Mouse (Mus musculus): ENCODE measurements around the gene Pyy. TPM values are rescaled to one million over a fixed set of nuclear protein-coding genes. Genes with fewer than 3 reads are reported as not detected.
A peak's percentile ranks its signal among the peaks of the same experiment; 100 is the strongest.

Gene Pyy
- not detected in 2 replicates for polyA plus RNA-seq (2011; ENCODE audit: insufficient read length, low read depth, missing spikeins)

GRCm38 (mm10) chr11:102107732-102108131 lies at the start of gene Pyy:
TSS of gene Pyy (minus strand) at chr11:102107832.
- H3K27ac ChIP-seq (ENCODE audit: insufficient read depth, low read length) = no peak within 1 kb of the TSS
- no peaks in the 10 kb centered on the region for H3K4me1 ChIP-seq (ENCODE audit: control insufficient read depth, insufficient read depth, low read length)
- no peak within 1 kb of the TSS for H3K4me3 ChIP-seq (ENCODE audit: insufficient read depth, low read length)
- TF ChIP-seq POLR2A (IDR thresholded peaks at IDR 0.05; ENCODE audit: low read depth, low read length) (no peak), CTCF (IDR thresholded peaks at IDR 0.05; ENCODE audit: borderline replicate concordance, insufficient read depth, low read length) (no peak)

- Histone ChIP-seq H3K4me3 (ENCODE audit: insufficient read depth, low read length) (no peak overlapping the region), H3K27ac (ENCODE audit: insufficient read depth, low read length) (no peak overlapping the region), H3K4me1 (ENCODE audit: control insufficient read depth, insufficient read depth, low read length) (no peaks in the 10 kb centered on the region)
- TF ChIP-seq POLR2A (IDR thresholded peaks at IDR 0.05; ENCODE audit: low read depth, low read length) = no peak
- TF ChIP-seq CTCF (IDR thresholded peaks at IDR 0.05; ENCODE audit: borderline replicate concordance, insufficient read depth, low read length) = no peak
These were observed 49.1 kb upstream of the Pyy start for GRCm38 (mm10) chr11:102156786-102157089.

- Histone ChIP-seq H3K4me3 (ENCODE audit: insufficient read depth, low read length) (peak within 1 kb of the TSS; percentile 63), H3K27ac (ENCODE audit: insufficient read depth, low read length) (peak within 1 kb of the TSS; percentile 1; the same call in 1 of the 2 replicates), H3K4me1 (ENCODE audit: control insufficient read depth, insufficient read depth, low read length) (no peaks in the 10 kb centered on the region)
- TF ChIP-seq POLR2A (IDR thresholded peaks at IDR 0.05; ENCODE audit: low read depth, low read length) (peak; percentile 84), CTCF (IDR thresholded peaks at IDR 0.05; ENCODE audit: borderline replicate concordance, insufficient read depth, low read length) (no peak)
These were observed 48.6 kb upstream of the Pyy start, which contains the start of gene Tmem101 for GRCm38 (mm10) chr11:102156039-102156785. TSS of gene Tmem101 (minus strand) at chr11:102156404.

GRCm38 (mm10) chr11:102147213-102147989 lies 39.8 kb upstream of the Pyy start:
- no peaks in the 10 kb centered on the region for H3K4me1 ChIP-seq (ENCODE audit: control insufficient read depth, insufficient read depth, low read length)
- H3K4me3 ChIP-seq (ENCODE audit: insufficient read depth, low read length) = no peak overlapping the region
- H3K27ac ChIP-seq (ENCODE audit: insufficient read depth, low read length) = no peak overlapping the region
- no peak for TF ChIP-seq POLR2A (IDR thresholded peaks at IDR 0.05; ENCODE audit: low read depth, low read length)

GRCm38 (mm10) chr11:102146531-102146930 lies 38.9 kb upstream of the Pyy start:
- no peak overlapping the region for H3K4me3 ChIP-seq (ENCODE audit: insufficient read depth, low read length)
- H3K27ac ChIP-seq (ENCODE audit: insufficient read depth, low read length) = no peak overlapping the region
- H3K4me1 ChIP-seq (ENCODE audit: control insufficient read depth, insufficient read depth, low read length) = no peaks in the 10 kb centered on the region
- TF ChIP-seq CTCF (IDR thresholded peaks at IDR 0.05; ENCODE audit: borderline replicate concordance, insufficient read depth, low read length) (no peak), POLR2A (IDR thresholded peaks at IDR 0.05; ENCODE audit: low read depth, low read length) (no peak)

- H3K27ac ChIP-seq (ENCODE audit: insufficient read depth, low read length) = no peak overlapping the region
- no peaks in the 10 kb centered on the region for H3K4me1 ChIP-seq (ENCODE audit: control insufficient read depth, insufficient read depth, low read length)
- TF ChIP-seq POLR2A (IDR thresholded peaks at IDR 0.05; ENCODE audit: low read depth, low read length) (no peak), CTCF (IDR thresholded peaks at IDR 0.05; ENCODE audit: borderline replicate concordance, insufficient read depth, low read length) (no peak)
- no peak overlapping the region for H3K4me3 ChIP-seq (ENCODE audit: insufficient read depth, low read length)
These were observed 38.4 kb upstream of the Pyy start for GRCm38 (mm10) chr11:102146005-102146404.

- TF ChIP-seq CTCF (IDR thresholded peaks at IDR 0.05; ENCODE audit: borderline replicate concordance, insufficient read depth, low read length) = no peak
- TF ChIP-seq POLR2A (IDR thresholded peaks at IDR 0.05; ENCODE audit: low read depth, low read length) = no peak
- H3K27ac ChIP-seq (ENCODE audit: insufficient read depth, low read length) = no peak within 1 kb of the TSS
- 0 out of 2 replicates have a peak within 1 kb of the TSS, but pooled peaks have one; percentile 1 for H3K4me3 ChIP-seq (ENCODE audit: insufficient read depth, low read length)
- H3K4me1 ChIP-seq (ENCODE audit: control insufficient read depth, insufficient read depth, low read length) = no peaks in the 10 kb centered on the region
These were observed 37.9 kb upstream of the Pyy start, which contains the start of gene Nags for GRCm38 (mm10) chr11:102145471-102146001. TSS of gene Nags (plus strand) at chr11:102145513.

GRCm38 (mm10) chr11:102144957-102145470 lies 37.4 kb upstream of the Pyy start:
- Histone ChIP-seq H3K4me3 (ENCODE audit: insufficient read depth, low read length) (no peak overlapping the region), H3K4me1 (ENCODE audit: control insufficient read depth, insufficient read depth, low read length) (no peaks in the 10 kb centered on the region), H3K27ac (ENCODE audit: insufficient read depth, low read length) (no peak overlapping the region)
- TF ChIP-seq POLR2A (IDR thresholded peaks at IDR 0.05; ENCODE audit: low read depth, low read length) = no peak
- no peak for TF ChIP-seq CTCF (IDR thresholded peaks at IDR 0.05; ENCODE audit: borderline replicate concordance, insufficient read depth, low read length)

- H3K4me1 ChIP-seq (ENCODE audit: control insufficient read depth, insufficient read depth, low read length) = no peaks in the 10 kb centered on the region
- TF ChIP-seq CTCF (IDR thresholded peaks at IDR 0.05; ENCODE audit: borderline replicate concordance, insufficient read depth, low read length) (no peak), POLR2A (IDR thresholded peaks at IDR 0.05; ENCODE audit: low read depth, low read length) (no peak)
- no peak overlapping the region for H3K4me3 ChIP-seq (ENCODE audit: insufficient read depth, low read length)
- no peak overlapping the region for H3K27ac ChIP-seq (ENCODE audit: insufficient read depth, low read length)
These were observed 34.7 kb upstream of the Pyy start for GRCm38 (mm10) chr11:102142355-102142754.
